Mouse (Mus musculus) retina, adult 2 months (tissue): ENCODE results near the gene Nudc.

Experiments used
- DNase-seq: peaks from one replicate; pipeline ENCODE4 v3.0.0-alpha.2; 2012; ENCODE audit warnings: low read depth, low spot score

Nudc gene

DNA sequence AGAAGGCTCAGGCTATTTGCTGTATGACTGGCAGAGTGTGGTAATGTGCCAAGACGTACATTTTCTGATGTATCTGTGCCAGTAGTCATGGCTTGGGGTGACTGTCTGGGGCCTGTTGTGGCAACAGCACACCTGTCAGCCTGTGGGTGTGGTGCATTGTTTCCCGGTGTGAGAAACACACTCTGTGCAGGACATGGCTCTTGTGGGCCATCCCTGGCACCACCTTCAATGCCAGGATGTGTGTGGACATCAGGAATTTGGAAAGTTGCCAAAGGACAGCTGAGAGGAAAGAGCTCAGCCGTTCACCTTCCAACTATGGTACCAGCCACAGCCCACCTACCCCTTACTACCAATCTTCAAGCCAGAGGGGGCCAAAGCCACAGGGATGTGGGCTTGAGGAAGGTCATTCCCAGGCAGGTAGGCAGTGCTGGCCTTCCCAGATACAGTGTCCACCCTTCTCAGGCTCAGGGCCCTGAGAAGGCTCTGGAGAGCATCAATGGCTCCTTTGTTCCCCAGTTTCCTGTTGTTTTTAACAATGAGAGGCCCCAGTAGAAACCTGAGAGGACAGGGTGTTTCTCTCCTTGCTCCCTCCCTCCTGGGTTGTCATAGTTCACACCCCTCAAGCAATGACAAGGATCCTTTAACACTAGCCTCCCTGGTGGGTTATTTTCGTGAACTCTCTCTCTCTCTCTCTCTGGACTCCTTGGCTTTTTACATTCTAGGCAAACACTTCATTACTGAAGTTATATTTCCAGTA lies 56.1 kb downstream of the Nudc start:
- no peak for DNase-seq

- DNase-seq = no peak
Measured at GRCm38 (mm10) chr4:133488619-133489392, 57.0 kb downstream of the Nudc start.

GRCm38 (mm10) chr4:133486673-133487357 lies 59.0 kb downstream of the Nudc start:
- DNase-seq = no peak

GRCm38 (mm10) chr4:133485691-133486425 lies 59.9 kb downstream of the Nudc start:
- no peak for DNase-seq

GRCm38 (mm10) chr4:133484266-133485025 lies 61.4 kb downstream of the Nudc start:
- DNase-seq = no peak
